Mouse (Mus musculus): ENCODE data around the gene Thrb.

Thrb gene

GRCm38 (mm10) chr14:18029181-18029932 is 369.3 kb downstream of the Thrb start:
- no peak for DNase-seq (ENCODE audit: low spot score in 2 of 2)

- no peak for DNase-seq (ENCODE audit: low spot score in 2 of 2)
Observed at GRCm38 (mm10) chr14:18031941-18032340, 371.9 kb downstream of the Thrb start.

GRCm38 (mm10) chr14:18036573-18036972 is 376.5 kb downstream of the Thrb start:
- DNase-seq (ENCODE audit: low spot score in 2 of 2): no peak

- DNase-seq (ENCODE audit: low spot score in 2 of 2): no peak
Observed at GRCm38 (mm10) chr14:18062082-18062772, 402.2 kb downstream of the Thrb start.

Data from urinary bladder, postnatal 4 days (tissue).